31 mouse cellular contexts compared by ENCODE assay signal in the genomic region with DNA sequence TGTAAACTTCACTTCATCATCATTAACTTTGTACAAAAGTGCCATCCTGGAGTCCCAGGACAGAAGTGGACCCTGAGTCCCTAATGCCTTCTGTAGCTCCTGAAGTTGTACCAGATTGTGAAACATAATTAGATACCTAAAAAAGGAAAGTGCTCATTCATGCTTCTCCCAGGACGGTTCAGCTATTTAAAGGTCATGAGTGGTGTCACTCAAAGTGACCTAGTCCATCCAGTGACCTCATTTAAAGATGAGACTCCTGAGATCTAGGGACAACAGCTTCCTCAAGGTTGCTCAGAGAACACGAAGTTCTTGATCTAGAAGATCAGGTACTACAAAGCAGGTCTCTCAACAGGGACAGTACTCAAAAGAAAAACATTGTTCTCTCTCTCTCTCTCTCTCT.
"Had no signal": no experiment of that assay in that cellular context is flagged by ENCODE, and none has a peak within 500 bp of the region (broad histone marks: within the 10 kb centered on the region; RNA-seq: fewer than 3 reads in every experiment).

No protein-coding gene starts in this region.

- H3K27me3 ChIP-seq: limb, embryonic 12.5 days; limb, embryonic 13.5 days; limb, embryonic 15.5 days; liver, embryonic 12.5 days; liver, embryonic 13.5 days; liver, embryonic 15.5 days; lung, embryonic 15.5 days; midbrain, embryonic 12.5 days; midbrain, embryonic 13.5 days; midbrain, embryonic 15.5 days; neural tube, embryonic 12.5 days had no signal

- H3K9ac ChIP-seq: limb, embryonic 12.5 days; limb, embryonic 13.5 days; limb, embryonic 15.5 days; liver, embryonic 12.5 days; liver, embryonic 13.5 days; liver, embryonic 14.5 days; liver, embryonic 15.5 days; liver, postnatal 0 days; lung, embryonic 14.5 days; lung, embryonic 15.5 days; midbrain, embryonic 12.5 days; midbrain, embryonic 13.5 days; midbrain, embryonic 15.5 days; neural tube, embryonic 12.5 days had no signal

- DNase-seq: left cerebral cortex, postnatal 4 days; liver; liver, embryonic 13.5 days; liver, postnatal 0 days; lung, adult 18-20 months; lung, adult 2 months; lung, embryonic 14.5 days; lung, postnatal 10 days; lung, postnatal 14 days; lung, postnatal 36 days; lung, postnatal 4 days had no signal

- ATAC-seq: liver, embryonic 12.5 days; liver, postnatal 0 days; lung, postnatal 0 days; midbrain, embryonic 13.5 days; midbrain, embryonic 15.5 days; midbrain, embryonic 16.5 days had no signal

- H3K9me3 ChIP-seq: limb, embryonic 10.5 days; limb, embryonic 12.5 days; limb, embryonic 13.5 days; limb, embryonic 15.5 days; liver, embryonic 12.5 days; liver, embryonic 13.5 days; liver, embryonic 15.5 days; lung, embryonic 15.5 days; megakaryocyte, embryonic 14.5 days; midbrain, embryonic 10.5 days; midbrain, embryonic 12.5 days; midbrain, embryonic 13.5 days; midbrain, embryonic 15.5 days; neural tube, embryonic 12.5 days had no signal

- H3K4me2 ChIP-seq: limb, embryonic 12.5 days; limb, embryonic 13.5 days; limb, embryonic 15.5 days; liver, embryonic 11.5 days; liver, embryonic 12.5 days; liver, embryonic 13.5 days; liver, embryonic 15.5 days; lung, embryonic 14.5 days; lung, embryonic 15.5 days; midbrain, embryonic 12.5 days; midbrain, embryonic 13.5 days; midbrain, embryonic 15.5 days; neural tube, embryonic 12.5 days had no signal

- H3K4me3 ChIP-seq: left cerebral cortex, adult 2 months; limb, embryonic 10.5 days; limb, embryonic 12.5 days; limb, embryonic 13.5 days; limb, embryonic 15.5 days; liver, embryonic 12.5 days; liver, embryonic 13.5 days; liver, embryonic 15.5 days; lung, embryonic 15.5 days; megakaryocyte, embryonic 14.5 days; midbrain, embryonic 10.5 days; midbrain, embryonic 12.5 days; midbrain, embryonic 13.5 days; midbrain, embryonic 15.5 days; myocyte; neural tube, embryonic 12.5 days had no signal

- H3K27ac ChIP-seq: left cerebral cortex, adult 2 months; limb, embryonic 10.5 days; limb, embryonic 12.5 days; limb, embryonic 13.5 days; limb, embryonic 15.5 days; liver, embryonic 12.5 days; liver, embryonic 13.5 days; liver, embryonic 14.5 days; liver, embryonic 15.5 days; lung, embryonic 15.5 days; macrophage; midbrain, embryonic 10.5 days; midbrain, embryonic 12.5 days; midbrain, embryonic 13.5 days; midbrain, embryonic 15.5 days; neural tube, embryonic 12.5 days had no signal

- H3K4me1 ChIP-seq: limb, embryonic 12.5 days; limb, embryonic 13.5 days; limb, embryonic 15.5 days; liver, embryonic 12.5 days; liver, embryonic 13.5 days; liver, embryonic 15.5 days; lung, embryonic 15.5 days; midbrain, embryonic 13.5 days; midbrain, embryonic 15.5 days; neural tube, embryonic 12.5 days had no signal

- H3K36me3 ChIP-seq: limb, embryonic 10.5 days; limb, embryonic 12.5 days; limb, embryonic 13.5 days; limb, embryonic 15.5 days; liver, embryonic 12.5 days; liver, embryonic 13.5 days; liver, embryonic 15.5 days; lung, embryonic 15.5 days; midbrain, embryonic 10.5 days; midbrain, embryonic 12.5 days; midbrain, embryonic 13.5 days; midbrain, embryonic 15.5 days; neural tube, embryonic 12.5 days had no signal
